Mouse (Mus musculus) c-Kit-positive CD71-positive TER-119-negative erythroid progenitor cells, embryonic 14.5 days (primary cell): Measurements from ENCODE around the gene Cd302.

Experiments
- DNase-seq: peaks from one replicate; pipeline ENCODE4 v3.0.0-alpha.2; 2013; ENCODE audit warnings: low read depth

The Cd302 gene

GRCm38 (mm10) chr2:60284467-60284821 lies at the start of gene Cd302:
Cd302 (minus strand) TSS chr2:60284488.
- no peak for DNase-seq

- DNase-seq: no peak
Measured at GRCm38 (mm10) chr2:60328641-60329040, 44.4 kb upstream of the Cd302 start.

GRCm38 (mm10) chr2:60327581-60327980 lies 43.3 kb upstream of the Cd302 start:
- no peak for DNase-seq

- no peak for DNase-seq
Measured at GRCm38 (mm10) chr2:60326948-60327347, 42.7 kb upstream of the Cd302 start.

- peak; percentile 20 for DNase-seq
Measured at GRCm38 (mm10) chr2:60323411-60323810, 39.1 kb upstream of the Cd302 start.

- no peak for DNase-seq
Measured at GRCm38 (mm10) chr2:60322031-60322726, 37.9 kb upstream of the Cd302 start.

GRCm38 (mm10) chr2:60303796-60304195 lies 19.5 kb upstream of the Cd302 start:
- no peak for DNase-seq

GRCm38 (mm10) chr2:60299323-60299722 lies 15.0 kb upstream of the Cd302 start:
- no peak for DNase-seq

GRCm38 (mm10) chr2:60298266-60298665 lies 14.0 kb upstream of the Cd302 start:
- no peak for DNase-seq

GRCm38 (mm10) chr2:60291381-60291780 lies 7.1 kb upstream of the Cd302 start:
- DNase-seq: no peak

GRCm38 (mm10) chr2:60289451-60289850 lies 5.2 kb upstream of the Cd302 start:
- DNase-seq: no peak

GRCm38 (mm10) chr2:60288606-60289005 lies 4.3 kb upstream of the Cd302 start:
- no peak for DNase-seq

GRCm38 (mm10) chr2:60285107-60285617 lies 874 bp upstream of the Cd302 start:
- DNase-seq: no peak

GRCm38 (mm10) chr2:60283751-60284466 lies 379 bp downstream of the Cd302 start:
- DNase-seq: no peak

- no peak for DNase-seq
Measured at GRCm38 (mm10) chr2:60283208-60283750, 1.0 kb downstream of the Cd302 start.

- no peak for DNase-seq
Measured at GRCm38 (mm10) chr2:60282625-60283024, 1.7 kb downstream of the Cd302 start.

- DNase-seq: no peak
Measured at GRCm38 (mm10) chr2:60278627-60279026, 5.7 kb downstream of the Cd302 start.

- no peak for DNase-seq
Measured at GRCm38 (mm10) chr2:60269856-60270479, 14.3 kb downstream of the Cd302 start.

GRCm38 (mm10) chr2:60267567-60267966 lies 16.7 kb downstream of the Cd302 start:
- no peak for DNase-seq

GRCm38 (mm10) chr2:60260621-60261350 lies 23.5 kb downstream of the Cd302 start:
- no peak for DNase-seq

GRCm38 (mm10) chr2:60259186-60259585 lies 25.1 kb downstream of the Cd302 start:
- no peak for DNase-seq

GRCm38 (mm10) chr2:60256751-60257150 lies 27.5 kb downstream of the Cd302 start:
- no peak for DNase-seq
